Mouse (Mus musculus) thymus, adult 2 months (tissue): ENCODE results near the gene Trim66. TPM values are rescaled to one million over a fixed set of nuclear protein-coding genes. Genes with fewer than 3 reads are reported as not detected.
A peak's percentile ranks its signal among the peaks of the same experiment; 100 is the strongest.

Experiments used
- DNase-seq: peaks from one replicate; pipeline ENCODE4 v3.0.0; 2021
- H3K27ac ChIP-seq: fragments of 200-500 bp; 2 replicates; pipeline ENCODE4 v1.5.1; 2012; ENCODE audit warnings: low read length, control low read depth; ENCODE audit not compliant: control insufficient read depth, insufficient read depth
- H3K27me3 ChIP-seq: fragments of 200-500 bp; 2 replicates; pipeline ENCODE4 v1.6.1; 2012; ENCODE audit warnings: mild to moderate bottlenecking, low read length, moderate library complexity, mixed read lengths; ENCODE audit not compliant: control insufficient read depth, insufficient read depth
- H3K36me3 ChIP-seq: fragments of 200-500 bp; 2 replicates; pipeline ENCODE4 v1.6.1; 2012; ENCODE audit warnings: mild to moderate bottlenecking, low read length, moderate library complexity; ENCODE audit not compliant: control insufficient read depth, insufficient read depth
- H3K4me1 ChIP-seq: fragments of 200-500 bp; replicated peaks from 2 replicates; pipeline ENCODE4 v1.6.1; 2012; ENCODE audit warnings: low read length; ENCODE audit not compliant: control insufficient read depth, insufficient read depth
- H3K4me3 ChIP-seq: fragments of 200-500 bp; 2 replicates; pipeline ENCODE4 v1.5.1; 2012; ENCODE audit warnings: mild to moderate bottlenecking, low read length, control low read depth, moderate library complexity; ENCODE audit not compliant: control insufficient read depth, insufficient read depth
- CTCF ChIP-seq: fragments of 200-500 bp; IDR thresholded peaks from 2 replicates; pipeline ENCODE4 v1.5.1; 2012; ENCODE audit warnings: mild to moderate bottlenecking, control low read depth, low read length, moderate library complexity, borderline replicate concordance; ENCODE audit not compliant: control insufficient read depth, poor library complexity, insufficient read depth; ENCODE audit errors: extremely low read depth
- POLR2A ChIP-seq: fragments of 200-500 bp; IDR thresholded peaks from 2 replicates; pipeline ENCODE4 v1.6.1; 2012; ENCODE audit warnings: mild to moderate bottlenecking, low read length, control low read depth, moderate library complexity; ENCODE audit not compliant: control insufficient read depth, poor library complexity, insufficient read depth; ENCODE audit errors: extremely low read depth
- WGBS: fragments of 180-500 bp; shearing (Covaris S2); methylation state at CpG from one replicate; pipeline ENCODE4 v1.1.7; 2018; 5-methylcytosine and 5-hydroxymethylcytosine counted together
- polyA plus RNA-seq: library from polyadenylated mRNA; depleted of rRNA; stranded (reverse); fragments of >200 nt; gene quantifications from 2 replicates; pipeline ENCODE4 v1.2.3, GENCODE M21; 2012; rRNA removed

Trim66 gene
- polyA plus RNA-seq, 1 experiment = 0.49 TPM

DNA sequence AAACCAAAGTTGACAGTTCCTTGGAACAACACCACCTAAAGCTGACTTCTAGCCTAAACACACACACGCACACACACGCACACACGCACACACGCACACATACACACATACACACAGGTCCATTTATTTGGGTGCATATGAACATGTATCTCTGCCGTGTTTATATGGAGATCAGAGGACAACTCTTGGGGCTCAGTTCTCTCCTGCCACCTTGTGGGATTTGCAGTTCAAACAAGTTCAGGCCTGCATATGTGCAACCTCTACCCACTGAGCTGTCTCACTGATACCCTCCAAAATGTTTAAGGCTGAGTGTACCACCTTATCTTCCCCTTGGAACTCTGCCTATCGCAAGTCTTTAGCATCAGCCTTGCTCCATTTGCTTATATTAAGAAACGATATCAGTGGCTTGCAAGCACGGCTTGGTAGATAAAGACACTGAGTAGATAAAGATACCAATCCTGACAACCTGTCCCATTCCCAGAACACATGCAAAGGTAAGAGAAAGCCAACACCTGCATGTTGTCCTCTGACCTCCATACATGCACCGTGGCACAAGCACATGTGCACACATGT lies 67.2 kb downstream of the Trim66 start:
- Histone ChIP-seq H3K27ac (no peak overlapping the region), H3K4me3 (no peak overlapping the region), H3K4me1 (no peaks in the 10 kb centered on the region), H3K27me3 (peaks cover 13% of the 10 kb centered on the region), H3K36me3 (no peaks in the 10 kb centered on the region)
- no peak for TF ChIP-seq POLR2A
- no peak for TF ChIP-seq CTCF
- 88% methylated on average over 9 of the region's 9 CpGs for WGBS
- DNase-seq = no peak

DNA sequence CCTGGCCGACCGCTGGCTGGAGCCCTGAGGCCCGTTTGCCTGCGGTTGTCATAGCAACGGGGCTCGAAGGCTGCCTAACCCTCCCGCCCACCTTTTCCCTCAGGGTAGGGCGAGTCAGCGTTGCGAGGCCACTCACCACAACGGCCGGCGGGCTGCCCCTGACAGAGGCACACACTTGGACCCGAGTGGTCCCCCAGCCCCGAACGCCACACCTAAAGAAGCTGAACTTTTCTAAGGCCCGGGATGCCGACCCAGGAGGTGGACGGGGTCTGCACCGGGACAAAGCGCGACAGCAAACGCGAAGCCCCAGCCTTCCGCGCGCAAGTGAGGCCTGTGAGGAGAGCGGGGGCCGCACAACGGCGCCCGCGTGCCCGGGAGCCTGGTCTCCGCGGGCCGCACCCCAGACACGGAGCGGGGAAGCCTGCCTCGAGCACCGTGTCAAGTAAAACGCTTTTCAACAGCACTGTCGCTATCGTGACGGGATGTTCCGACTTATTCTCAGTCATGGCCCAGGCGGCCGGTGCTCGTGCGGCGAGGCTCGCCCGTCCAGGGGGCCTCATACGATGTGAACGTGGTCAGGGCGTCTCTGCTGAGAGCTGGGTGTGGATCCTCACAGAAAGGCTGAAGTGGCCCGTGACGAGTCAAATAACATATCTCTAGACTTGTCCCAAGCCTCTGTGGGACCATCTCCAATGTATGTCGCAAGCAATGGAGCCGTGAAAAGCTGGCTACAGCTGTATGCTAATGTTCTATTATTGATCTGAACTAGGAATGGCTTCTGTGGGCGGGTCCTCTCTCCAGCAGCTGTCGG lies 68.9 kb downstream of the Trim66 start, which contains the start of gene Stk33:
Gene Stk33 (minus strand): TSS at position 301 of the 811 bp plus-strand sequence.
- no peak for DNase-seq

DNA sequence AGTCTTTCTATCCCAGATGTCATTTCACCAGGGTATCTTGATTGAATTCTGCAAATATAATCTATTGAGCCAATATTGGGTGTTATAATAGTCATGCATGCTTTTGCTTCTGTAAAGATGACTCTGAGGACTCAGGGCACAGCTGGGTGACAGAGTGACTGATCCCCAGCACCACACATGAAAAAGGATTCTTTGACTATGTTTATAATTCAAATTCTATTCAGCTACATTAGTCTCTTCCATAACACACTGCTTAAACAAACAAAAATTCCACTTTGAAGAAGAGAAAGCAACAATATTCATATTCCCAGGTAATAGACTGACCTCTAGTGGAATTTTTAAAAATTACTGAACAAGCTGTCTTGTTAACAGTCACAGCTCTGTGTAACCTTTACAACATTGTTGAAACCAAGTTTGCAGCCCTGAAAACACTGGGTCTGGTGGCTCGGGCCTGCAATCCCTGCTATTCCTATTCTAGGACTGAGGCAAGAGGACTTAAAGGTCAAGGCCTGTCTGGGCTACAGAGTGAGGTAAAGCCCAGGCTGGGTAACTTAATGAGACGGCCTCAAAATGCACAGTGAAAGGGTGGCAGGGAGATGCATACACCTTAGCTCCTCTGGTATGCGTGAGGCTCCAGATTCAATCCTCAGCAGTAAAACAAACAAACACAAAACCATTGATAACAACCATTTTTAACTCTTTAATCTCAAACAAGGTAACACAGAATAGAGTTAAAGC lies 83.3 kb downstream of the Trim66 start:
- Histone ChIP-seq H3K27me3 (no peaks in the 10 kb centered on the region), H3K4me1 (no peaks in the 10 kb centered on the region), H3K36me3 (no peaks in the 10 kb centered on the region), H3K4me3 (no peak overlapping the region), H3K27ac (no peak overlapping the region)
- no peak for DNase-seq
- TF ChIP-seq CTCF = no peak
- TF ChIP-seq POLR2A = no peak
- 66% methylated on average over 3 of the region's 3 CpGs for WGBS

More for the DNA sequence above, 68.9 kb downstream of the Trim66 start, which contains the start of gene Stk33:
- 5% methylated on average over 62 of the region's 62 CpGs for WGBS
- 0 out of 2 replicates have a peak within 1 kb of the TSS, but pooled peaks have one; percentile 12 for H3K4me3 ChIP-seq
- H3K4me1 ChIP-seq = no peaks in the 10 kb centered on the region
- TF ChIP-seq POLR2A (no peak), CTCF (no peak)
- H3K27me3 ChIP-seq = peaks cover 13% of the 10 kb centered on the region
- H3K36me3 ChIP-seq = no peaks in the 10 kb centered on the region
- no peak within 1 kb of the TSS for H3K27ac ChIP-seq

DNA sequence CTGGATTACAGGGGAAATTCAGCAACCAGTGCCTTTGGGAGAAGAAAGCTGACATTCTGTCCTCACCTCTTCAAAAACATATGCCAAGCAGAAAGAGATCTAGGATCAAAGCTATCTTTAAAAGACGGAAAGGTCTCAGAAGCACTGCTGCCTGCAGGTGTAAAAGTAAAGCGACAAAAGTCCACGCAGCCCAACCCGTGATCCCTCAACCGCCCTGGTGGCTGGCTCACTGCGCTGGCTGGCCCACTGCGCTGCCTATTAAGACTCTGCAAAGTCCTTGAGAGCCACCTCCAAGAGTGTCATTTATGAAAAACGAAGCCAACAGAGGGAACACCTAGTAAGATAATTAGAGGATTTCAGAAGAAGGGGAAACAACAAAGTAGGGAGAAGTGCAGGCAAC lies 85.1 kb downstream of the Trim66 start:
- no peak for TF ChIP-seq POLR2A
- TF ChIP-seq CTCF = no peak
- no peak overlapping the region for H3K27ac ChIP-seq
- H3K27me3 ChIP-seq = no peaks in the 10 kb centered on the region
- no peaks in the 10 kb centered on the region for H3K4me1 ChIP-seq
- 86% methylated on average over 8 of the region's 8 CpGs for WGBS
- no peak for DNase-seq
- no peak overlapping the region for H3K4me3 ChIP-seq
- H3K36me3 ChIP-seq = no peaks in the 10 kb centered on the region

DNA sequence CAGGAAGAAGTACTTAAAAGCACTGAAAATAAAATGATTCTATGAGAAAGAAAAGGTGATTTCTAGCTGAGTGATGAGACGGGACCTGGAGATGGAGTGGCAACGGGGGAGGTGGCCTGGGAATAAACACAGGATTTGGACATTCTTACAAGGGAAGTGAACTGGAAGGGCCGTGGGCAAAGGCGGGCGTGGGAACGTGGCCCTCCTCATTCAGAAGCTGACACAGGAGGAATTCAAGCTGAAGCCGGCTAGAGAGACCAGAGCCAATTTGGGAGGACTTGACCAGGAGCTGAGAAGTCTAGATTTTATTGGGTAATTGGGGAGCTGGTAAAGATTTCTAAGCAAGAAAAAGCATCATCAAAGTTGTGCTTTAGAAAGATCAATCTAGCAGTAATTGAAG lies 102.4 kb downstream of the Trim66 start:
- DNase-seq = no peak
- no peaks in the 10 kb centered on the region for H3K27me3 ChIP-seq
- WGBS = 94% methylated on average over 7 of the region's 7 CpGs
- H3K36me3 ChIP-seq = no peaks in the 10 kb centered on the region
- no peak overlapping the region for H3K27ac ChIP-seq
- TF ChIP-seq CTCF (no peak), POLR2A (no peak)
- H3K4me1 ChIP-seq = no peaks in the 10 kb centered on the region
- no peak overlapping the region for H3K4me3 ChIP-seq

DNA sequence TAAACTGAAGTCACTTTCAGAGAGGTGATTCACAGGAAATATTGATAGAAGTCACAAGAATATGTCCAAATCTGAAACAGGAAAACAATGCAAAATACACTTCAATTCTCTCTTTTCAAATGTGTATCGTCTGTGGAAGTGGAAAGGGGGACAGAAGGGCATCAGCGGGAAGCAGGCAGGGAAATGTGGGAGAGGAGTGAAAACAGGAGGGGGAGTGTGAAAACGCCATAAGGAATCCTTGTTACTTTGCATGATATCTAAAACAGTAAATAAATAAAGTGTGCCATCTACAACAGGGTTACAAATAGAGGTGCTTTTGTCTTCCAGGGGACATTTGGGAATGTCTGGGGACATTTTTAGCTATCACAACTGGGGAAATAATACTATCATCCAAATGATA lies 108.6 kb downstream of the Trim66 start:
- 77% methylated on average over 3 of the region's 3 CpGs for WGBS
- no peak for DNase-seq
- no peak for TF ChIP-seq POLR2A
- TF ChIP-seq CTCF = no peak

More for the DNA sequence above, 108.6 kb downstream of the Trim66 start:
- no peaks in the 10 kb centered on the region for H3K36me3 ChIP-seq
- no peak overlapping the region for H3K4me3 ChIP-seq
- no peak overlapping the region for H3K27ac ChIP-seq
- H3K27me3 ChIP-seq = no peaks in the 10 kb centered on the region
- H3K4me1 ChIP-seq = no peaks in the 10 kb centered on the region

Other genes with a start within 250 kb of the Trim66 start
- gene Stk33, start 69.1 kb downstream of the Trim66 start, polyA plus RNA-seq = 0.43 and 0.73 TPM in 2 replicates
- 429 and 436 TPM in 2 replicates for gene Rpl27a, start 11.0 kb upstream of the Trim66 start, polyA plus RNA-seq
- 20.8 and 21.7 TPM in 2 replicates for gene St5, start 195.5 kb upstream of the Trim66 start, polyA plus RNA-seq
- gene Akip1, start 195.6 kb upstream of the Trim66 start, polyA plus RNA-seq = 13.8 and 14.6 TPM in 2 replicates
- 0.20 and 0.43 TPM in 2 replicates for gene BC051019, start 215.7 kb upstream of the Trim66 start, polyA plus RNA-seq
- gene Ascl3, start 223.6 kb upstream of the Trim66 start, polyA plus RNA-seq = 0.70 and 1.1 TPM in 2 replicates
- 38.8 and 45.3 TPM in 2 replicates for gene Tmem9b, start 244.7 kb upstream of the Trim66 start, polyA plus RNA-seq